Mouse (Mus musculus) spleen, postnatal 4 days (tissue): ENCODE results near the gene Tjp3.

Experiments
- DNase-seq, 2 experiments: peaks; one replicate each; pipeline ENCODE4 v3.0.0; 2022; ENCODE audit warnings: low spot score in 2 of 2

Tjp3 gene

GRCm38 (mm10) chr10:81291511-81292104 is at the start of gene Tjp3:
Gene Tjp3 (minus strand): TSS chr10:81291581.
- DNase-seq, result no peak

GRCm38 (mm10) chr10:81340551-81341332 is 49.4 kb upstream of the Tjp3 start:
- DNase-seq, result no peak

- no peak for DNase-seq
These were observed 45.2 kb upstream of the Tjp3 start for GRCm38 (mm10) chr10:81336558-81336957.

GRCm38 (mm10) chr10:81335393-81336340 is 44.3 kb upstream of the Tjp3 start:
- DNase-seq, result no peak

GRCm38 (mm10) chr10:81334324-81334723 is 42.9 kb upstream of the Tjp3 start:
- DNase-seq, result no peak

GRCm38 (mm10) chr10:81332277-81332676 is 40.9 kb upstream of the Tjp3 start:
- no peak for DNase-seq

GRCm38 (mm10) chr10:81330007-81330406 is 38.6 kb upstream of the Tjp3 start:
- DNase-seq, result no peak

GRCm38 (mm10) chr10:81329194-81329975 is 38.0 kb upstream of the Tjp3 start:
- DNase-seq, result no peak

GRCm38 (mm10) chr10:81328386-81328785 is 37.0 kb upstream of the Tjp3 start, which contains the start of gene Tbxa2r:
Gene Tbxa2r (plus strand): TSS chr10:81328731.
- DNase-seq, result peak; percentile 66 to 81

- no peak for DNase-seq
These were observed 36.6 kb upstream of the Tjp3 start for GRCm38 (mm10) chr10:81327959-81328358.

GRCm38 (mm10) chr10:81326858-81327257 is 35.5 kb upstream of the Tjp3 start:
- no peak for DNase-seq

GRCm38 (mm10) chr10:81325781-81326180 is 34.4 kb upstream of the Tjp3 start:
- no peak for DNase-seq

- DNase-seq, result no peak
These were observed 33.8 kb upstream of the Tjp3 start for GRCm38 (mm10) chr10:81325176-81325575.

GRCm38 (mm10) chr10:81323791-81324530 is 32.6 kb upstream of the Tjp3 start:
- no peak for DNase-seq

GRCm38 (mm10) chr10:81323141-81323775 is 31.9 kb upstream of the Tjp3 start:
- DNase-seq, result no peak

GRCm38 (mm10) chr10:81322444-81322843 is 31.1 kb upstream of the Tjp3 start:
- DNase-seq, result no peak

- DNase-seq, result no peak
These were observed 30.1 kb upstream of the Tjp3 start for GRCm38 (mm10) chr10:81321436-81321835.

GRCm38 (mm10) chr10:81320550-81321347 is 29.4 kb upstream of the Tjp3 start, which contains the start of gene Cactin:
Gene Cactin (plus strand): TSS chr10:81321103.
- peak; percentile 98 to 99 for DNase-seq
